Mouse (Mus musculus) forebrain, embryonic 14.5 days (tissue): ENCODE data around the gene Mmp19. TPM values are rescaled to one million over a fixed set of nuclear protein-coding genes. Genes with fewer than 3 reads are reported as not detected.

Experiments
- ATAC-seq: fragments of 200-750 bp; cut with Nextera tagmentation; 2 replicates; pipeline ENCODE4 v1.8.0; 2017; ENCODE audit warnings: mild to moderate bottlenecking, moderate library complexity
- DNase-seq: peaks from one replicate; pipeline ENCODE4 v3.0.0-alpha.2; 2015; ENCODE audit warnings: low spot score
- H3K27ac ChIP-seq: fragments of 300-500 bp; sonication (generic); 2 replicates; pipeline ENCODE4 v1.5.1; 2014; ENCODE audit warnings: low read depth, mild to moderate bottlenecking, control low read depth, low read length, moderate library complexity
- H3K27me3 ChIP-seq: fragments of 300-500 bp; sonication (generic); replicated peaks from 2 replicates; pipeline ENCODE4 v1.6.1; 2014; ENCODE audit warnings: low read length, control low read depth, mixed read lengths; ENCODE audit not compliant: control insufficient read depth, insufficient read depth
- H3K36me3 ChIP-seq: fragments of 300-500 bp; sonication (generic); 2 replicates; pipeline ENCODE4 v1.6.1; 2014; ENCODE audit warnings: low read length, control low read depth; ENCODE audit not compliant: control insufficient read depth, insufficient read depth
- H3K4me1 ChIP-seq: fragments of 300-500 bp; sonication (generic); 2 replicates; pipeline ENCODE4 v1.6.1; 2014; ENCODE audit warnings: antibody characterized with exemption, low read length, control low read depth; ENCODE audit not compliant: control insufficient read depth, insufficient read depth
- H3K4me2 ChIP-seq: fragments of 300-500 bp; sonication (generic); 2 replicates; pipeline ENCODE4 v1.6.1; 2014; ENCODE audit warnings: mild to moderate bottlenecking, control low read depth, low read length
- H3K4me3 ChIP-seq: fragments of 300-500 bp; sonication (generic); 2 replicates; pipeline ENCODE4 v1.5.1; 2014; ENCODE audit warnings: low read depth, low read length, control low read depth
- H3K9ac ChIP-seq: fragments of 300-500 bp; sonication (generic); 2 replicates; pipeline ENCODE4 v1.6.1; 2014; ENCODE audit warnings: mild to moderate bottlenecking, low read length, control low read depth, moderate library complexity
- H3K9me3 ChIP-seq: fragments of 300-500 bp; sonication (generic); replicated peaks from 2 replicates; pipeline ENCODE4 v1.6.1; 2016; ENCODE audit warnings: low read length, control low read depth, mixed read lengths; ENCODE audit not compliant: control insufficient read depth
- WGBS: fragments of 180-500 bp; shearing (Covaris S2); extraction: QIAGEN DNeasy Blood & Tissue Kit; methylation state at CpG from one replicate; pipeline ENCODE4 v1.1.7; 2014; 5-methylcytosine and 5-hydroxymethylcytosine counted together
- polyA plus RNA-seq: library from polyadenylated mRNA; unstranded; fragments of >200 nt; fragmentation: Nextera tagmentation; extraction: Ambion mirVana; gene quantifications from 2 replicates; pipeline ENCODE4 v1.2.1, GENCODE M21; 2014

Gene Mmp19
- polyA plus RNA-seq: 0.37 and 0.62 TPM in 2 replicates

- no peak within 1 kb of the TSS for H3K4me3 ChIP-seq
- no peak within 1 kb of the TSS for H3K27ac ChIP-seq
- ATAC-seq (no peak), DNase-seq (no peak)
- 67% methylated on average over 7 of the region's 7 CpGs for WGBS
- no peak within 1 kb of the TSS for H3K4me2 ChIP-seq
- no peaks in the 10 kb centered on the region for H3K4me1 ChIP-seq
- H3K9me3 ChIP-seq: no peaks in the 10 kb centered on the region
- H3K36me3 ChIP-seq: no peaks in the 10 kb centered on the region
- H3K9ac ChIP-seq: no peak within 1 kb of the TSS
- H3K27me3 ChIP-seq: no peaks in the 10 kb centered on the region
Observed at GRCm38 (mm10) chr10:128790398-128791124, at the start of gene Mmp19. Gene Mmp19 (plus strand): TSS chr10:128790910.

GRCm38 (mm10) chr10:128742616-128743015, 48.1 kb upstream of the Mmp19 start:
- H3K4me2 ChIP-seq: no peak overlapping the region
- H3K9ac ChIP-seq: no peak overlapping the region
- peaks cover 29% of the 10 kb centered on the region for H3K27me3 ChIP-seq
- H3K9me3 ChIP-seq: no peaks in the 10 kb centered on the region
- no peak for ATAC-seq
- H3K4me1 ChIP-seq: peaks cover 9% of the 10 kb centered on the region; the same call in 1 of the 2 replicates
- no peak overlapping the region for H3K27ac ChIP-seq
- H3K4me3 ChIP-seq: no peak overlapping the region
- H3K36me3 ChIP-seq: no peaks in the 10 kb centered on the region
- no peak for DNase-seq
- 41% methylated on average over 4 of the region's 4 CpGs for WGBS

DNA sequence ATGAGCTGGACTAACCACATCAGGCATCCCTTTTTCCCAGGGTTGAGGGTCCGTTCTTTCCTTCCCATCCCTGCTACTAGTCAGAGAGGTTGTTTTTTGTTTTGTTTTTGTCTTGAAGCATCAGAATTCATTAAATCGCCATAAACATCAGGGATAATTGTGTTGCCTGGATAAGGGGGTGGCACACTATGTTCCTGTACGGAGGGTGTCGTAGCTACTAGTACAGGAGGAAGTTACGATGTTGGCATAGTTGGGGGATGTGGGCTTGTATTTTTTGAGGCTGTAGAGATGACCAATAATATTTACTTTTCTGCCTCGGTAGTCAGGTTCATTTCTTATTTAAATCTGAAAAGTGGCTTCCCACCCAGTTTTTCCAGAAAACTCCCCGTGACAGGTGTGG, 47.5 kb upstream of the Mmp19 start:
- H3K27me3 ChIP-seq: peaks cover 29% of the 10 kb centered on the region
- no peaks in the 10 kb centered on the region for H3K9me3 ChIP-seq
- DNase-seq (peak; percentile 2), ATAC-seq (no peak)
- H3K4me2 ChIP-seq: peak overlapping the region; percentile 93
- H3K9ac ChIP-seq: peak overlapping the region; percentile 70
- H3K27ac ChIP-seq: no peak overlapping the region
- H3K36me3 ChIP-seq: no peaks in the 10 kb centered on the region
- H3K4me3 ChIP-seq: peak overlapping the region; percentile 52
- WGBS: 10% methylated on average over 7 of the region's 7 CpGs
- H3K4me1 ChIP-seq: peaks cover 9% of the 10 kb centered on the region; the same call in 1 of the 2 replicates

- Histone ChIP-seq H3K9me3 (no peaks in the 10 kb centered on the region), H3K27me3 (peaks cover 29% of the 10 kb centered on the region), H3K4me3 (peak overlapping the region; percentile 52), H3K4me2 (peak overlapping the region; percentile 93), H3K4me1 (peaks cover 9% of the 10 kb centered on the region; the same call in 1 of the 2 replicates), H3K27ac (no peak overlapping the region), H3K9ac (peak overlapping the region; percentile 70), H3K36me3 (no peaks in the 10 kb centered on the region)
- DNase-seq (peak; percentile 47), ATAC-seq (no peak)
- WGBS: 2% methylated on average over 29 of the region's 37 CpGs
Observed at GRCm38 (mm10) chr10:128743791-128744191, 46.9 kb upstream of the Mmp19 start.

DNA sequence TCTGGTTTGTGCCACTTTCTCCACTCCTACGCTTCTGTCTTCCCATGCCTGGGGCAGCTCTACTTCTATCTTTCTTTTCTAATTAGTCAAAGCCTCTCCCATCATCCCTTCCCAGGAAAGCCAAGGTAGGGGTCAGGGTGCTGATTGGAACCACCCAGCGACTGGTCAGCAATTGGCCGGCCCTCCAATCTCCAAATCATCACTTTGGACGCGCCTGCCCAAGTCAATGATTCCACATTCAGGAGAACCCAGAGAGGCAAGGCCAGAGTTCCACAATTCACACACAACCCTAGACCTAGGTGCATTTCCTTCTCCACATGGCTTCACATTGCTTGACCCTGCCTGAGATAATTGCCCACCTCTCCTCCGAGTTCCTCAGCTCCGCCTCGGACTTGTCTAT, 46.5 kb upstream of the Mmp19 start:
- Histone ChIP-seq H3K9ac (peak overlapping the region; percentile 70), H3K9me3 (no peaks in the 10 kb centered on the region), H3K27ac (no peak overlapping the region), H3K4me3 (peak overlapping the region; percentile 52), H3K27me3 (peaks cover 29% of the 10 kb centered on the region), H3K4me1 (peaks cover 13% of the 10 kb centered on the region), H3K4me2 (peak overlapping the region; percentile 93), H3K36me3 (no peaks in the 10 kb centered on the region)
- WGBS: 20% methylated on average over 8 of the region's 8 CpGs
- DNase-seq (no peak), ATAC-seq (no peak)

- no peak within 1 kb of the TSS for H3K27ac ChIP-seq
- DNase-seq: peak; percentile 42
- peak within 1 kb of the TSS; percentile 52 for H3K4me3 ChIP-seq
- peaks cover 20% of the 10 kb centered on the region for H3K4me1 ChIP-seq
- no peaks in the 10 kb centered on the region for H3K9me3 ChIP-seq
- H3K9ac ChIP-seq: peak within 1 kb of the TSS; percentile 70
- 23% methylated on average over 18 of the region's 18 CpGs for WGBS
- no peaks in the 10 kb centered on the region for H3K36me3 ChIP-seq
- peaks cover 29% of the 10 kb centered on the region for H3K27me3 ChIP-seq
- H3K4me2 ChIP-seq: peak within 1 kb of the TSS; percentile 93
- no peak for ATAC-seq
Observed at GRCm38 (mm10) chr10:128744680-128745601, 45.8 kb upstream of the Mmp19 start, which contains the start of gene Dgka. Gene Dgka (minus strand): TSS chr10:128744855.

DNA sequence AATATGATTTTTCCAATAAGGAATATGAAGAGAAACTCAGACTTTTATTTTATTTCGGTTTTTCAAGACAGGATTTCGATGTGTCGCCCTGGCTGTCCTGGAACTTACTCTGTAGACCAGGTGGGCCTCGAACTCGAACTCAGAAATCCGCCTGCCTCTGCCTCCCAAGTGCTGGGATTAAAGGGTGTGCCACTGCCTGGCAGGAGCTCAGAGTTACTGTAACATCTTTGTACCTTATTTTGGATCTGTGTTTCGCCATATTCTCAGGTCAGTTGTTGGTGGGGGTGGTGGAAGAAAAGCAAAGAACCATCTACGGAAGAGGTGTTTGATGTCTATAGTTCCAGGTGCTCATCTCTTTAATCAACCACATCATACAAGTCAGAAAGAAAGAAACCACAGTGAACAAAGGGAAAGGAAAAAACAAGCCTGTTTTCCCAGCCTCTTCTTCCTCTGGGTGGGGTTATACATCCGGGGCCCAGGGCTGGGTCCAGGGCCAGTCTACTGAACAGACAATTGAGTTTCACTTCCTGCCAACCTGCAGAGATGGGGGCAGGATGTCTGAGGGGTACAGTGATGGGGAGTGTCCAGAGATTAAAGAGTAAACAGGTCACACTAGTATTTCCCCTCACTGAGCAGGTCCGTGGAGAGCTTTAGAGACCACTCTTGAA, 44.6 kb upstream of the Mmp19 start:
- Histone ChIP-seq H3K27me3 (peaks cover 29% of the 10 kb centered on the region), H3K9me3 (no peaks in the 10 kb centered on the region), H3K27ac (no peak overlapping the region), H3K4me1 (peaks cover 20% of the 10 kb centered on the region), H3K36me3 (no peaks in the 10 kb centered on the region), H3K4me3 (no peak overlapping the region), H3K9ac (no peak overlapping the region), H3K4me2 (no peak overlapping the region)
- 93% methylated on average over 10 of the region's 10 CpGs for WGBS
- no peak for DNase-seq
- ATAC-seq: no peak

DNA sequence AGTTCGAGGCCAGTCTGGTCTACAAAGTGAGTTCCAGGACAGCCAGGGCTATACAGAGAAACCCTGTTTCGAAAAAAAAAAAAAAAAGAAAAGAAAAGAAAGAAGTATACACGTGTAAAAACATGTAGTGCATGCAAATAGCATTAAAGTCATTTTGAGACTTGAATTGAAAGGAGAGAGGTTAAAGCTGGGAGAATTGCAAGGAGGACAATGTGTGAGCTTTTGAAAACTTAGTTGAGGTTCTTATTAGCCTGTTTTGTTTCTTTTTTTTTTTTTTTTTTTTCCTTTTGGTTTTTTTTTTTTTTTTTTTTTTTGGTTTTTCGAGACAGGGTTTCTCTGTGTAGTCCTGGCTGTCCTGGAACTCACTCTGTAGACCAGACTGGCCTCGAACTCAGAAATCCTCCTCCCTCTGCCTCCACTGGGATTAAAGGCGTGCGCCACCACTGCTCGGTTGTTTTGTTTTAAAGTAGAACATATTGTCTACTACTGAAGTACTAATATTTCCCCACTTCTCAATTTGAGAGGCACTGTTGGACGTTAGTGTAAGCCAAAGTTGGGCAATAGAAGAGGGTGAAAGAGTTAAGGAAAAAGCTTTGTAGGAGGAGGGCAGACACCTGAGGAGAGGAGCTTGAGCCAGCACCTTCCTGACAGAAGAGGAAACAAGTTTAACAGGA, 43.6 kb upstream of the Mmp19 start:
- peak overlapping the region; percentile 66 for H3K4me3 ChIP-seq
- ATAC-seq (no peak), DNase-seq (no peak)
- WGBS: 46% methylated on average over 8 of the region's 9 CpGs
- no peaks in the 10 kb centered on the region for H3K9me3 ChIP-seq
- H3K4me1 ChIP-seq: peaks cover 20% of the 10 kb centered on the region
- peak overlapping the region; percentile 85 for H3K4me2 ChIP-seq
- H3K27me3 ChIP-seq: peaks cover 22% of the 10 kb centered on the region
- H3K27ac ChIP-seq: peak overlapping the region; percentile 85
- peak overlapping the region; percentile 84 for H3K9ac ChIP-seq
- 0 out of 2 replicates have a peak, but pooled peaks cover 1% of the 10 kb centered on the region for H3K36me3 ChIP-seq
